Mouse (Mus musculus) left cerebral cortex, adult 9 months (tissue): ENCODE results near the gene Furin.

Experiments used
- DNase-seq, 2 experiments: peaks; one replicate each; pipeline ENCODE4 v3.0.0; 2022; ENCODE audit warnings: low spot score in 2 of 2

The Furin gene

GRCm38 (mm10) chr7:80427730-80428129, 22.5 kb upstream of the Furin start:
- no peak for DNase-seq

GRCm38 (mm10) chr7:80426363-80426762, 21.1 kb upstream of the Furin start:
- peak in 1 of 2 experiments; percentile 27 for DNase-seq

GRCm38 (mm10) chr7:80424722-80425121, 19.5 kb upstream of the Furin start:
- no peak for DNase-seq

- DNase-seq, result no peak
These were observed 17.7 kb upstream of the Furin start for GRCm38 (mm10) chr7:80422759-80423480.

GRCm38 (mm10) chr7:80421576-80421975, 16.3 kb upstream of the Furin start:
- DNase-seq, result no peak

GRCm38 (mm10) chr7:80420586-80420985, 15.3 kb upstream of the Furin start:
- no peak for DNase-seq

GRCm38 (mm10) chr7:80419278-80419677, 14.0 kb upstream of the Furin start:
- no peak for DNase-seq

GRCm38 (mm10) chr7:80418036-80418435, 12.8 kb upstream of the Furin start:
- no peak for DNase-seq

GRCm38 (mm10) chr7:80417601-80418000, 12.4 kb upstream of the Furin start:
- no peak for DNase-seq

- DNase-seq, result no peak
These were observed 11.7 kb upstream of the Furin start for GRCm38 (mm10) chr7:80416969-80417368.

- DNase-seq, result no peak
These were observed 9.1 kb upstream of the Furin start for GRCm38 (mm10) chr7:80414303-80414855.

GRCm38 (mm10) chr7:80413512-80414302, 8.5 kb upstream of the Furin start:
- DNase-seq, result no peak

- no peak for DNase-seq
These were observed 7.5 kb upstream of the Furin start for GRCm38 (mm10) chr7:80412781-80413180.

GRCm38 (mm10) chr7:80412279-80412678, 7.0 kb upstream of the Furin start:
- peak; percentile 72 to 86 for DNase-seq

GRCm38 (mm10) chr7:80410380-80410779, 5.1 kb upstream of the Furin start:
- DNase-seq, result no peak

GRCm38 (mm10) chr7:80407712-80408111, 2.5 kb upstream of the Furin start:
- no peak for DNase-seq

GRCm38 (mm10) chr7:80406186-80406585, 950 bp upstream of the Furin start:
- no peak for DNase-seq

- DNase-seq, result no peak
These were observed 938 bp downstream of the Furin start for GRCm38 (mm10) chr7:80404101-80404894.

GRCm38 (mm10) chr7:80403551-80403950, 1.7 kb downstream of the Furin start:
- DNase-seq, result peak in 1 of 2 experiments; percentile 56

GRCm38 (mm10) chr7:80402651-80403321, 2.5 kb downstream of the Furin start:
- DNase-seq, result no peak

- DNase-seq, result no peak
These were observed 3.2 kb downstream of the Furin start for GRCm38 (mm10) chr7:80401860-80402641.
